Mouse (Mus musculus) common myeloid progenitor, adult 5-6 weeks (primary cell): ENCODE measurements around the gene Setmar. TPM values are rescaled to one million over a fixed set of nuclear protein-coding genes. Genes with fewer than 3 reads are reported as not detected.

Source experiments
- ATAC-seq: replicated peaks from 2 replicates; pipeline ENCODE4 v1.8.0; 2016; ENCODE audit warnings: low read depth, mild to moderate bottlenecking, moderate TSS enrichment, inconsistent platforms; ENCODE audit not compliant: poor library complexity, severe bottlenecking
- total RNA-seq: library from RNA; stranded (forward); fragments of 200-1000, 187-1606 nt; gene quantifications from 2 replicates; pipeline ENCODE4 v1.2.3, GENCODE M21; 2017

The Setmar gene
- 3.7 and 4.0 TPM in 2 replicates for total RNA-seq

DNA sequence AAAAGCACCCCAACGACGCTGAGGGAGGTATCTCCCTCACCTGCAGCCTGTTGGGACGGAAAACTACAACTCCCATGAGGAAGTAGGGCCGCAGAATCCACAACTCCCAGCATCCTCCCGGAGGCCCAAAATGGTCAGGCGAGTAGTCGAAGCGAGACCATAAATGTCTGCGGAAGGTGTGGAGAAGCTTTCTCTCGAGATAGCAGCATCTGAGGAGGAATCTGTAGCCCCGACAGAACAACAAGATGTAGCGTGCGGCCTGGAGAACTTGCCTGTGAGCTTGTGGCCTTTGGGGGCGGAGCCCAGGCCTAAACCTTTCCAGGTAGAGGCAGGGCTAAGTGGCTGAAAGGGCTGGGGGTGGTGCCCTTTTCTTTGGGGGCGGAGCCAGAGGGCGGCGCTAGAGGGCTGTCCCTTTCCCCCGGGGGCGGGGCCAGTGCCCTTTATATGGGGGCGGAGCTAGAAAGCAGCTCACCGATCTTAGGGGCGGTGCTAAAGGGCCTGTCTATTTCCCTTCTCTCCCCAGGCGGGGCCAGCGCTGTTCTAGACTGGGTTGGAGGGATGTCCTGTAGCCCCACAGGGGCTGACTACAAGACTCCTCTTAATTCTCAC lies at the start of gene Setmar:
Gene Setmar, plus strand, starts transcription at position 128 of the 609 bp plus-strand sequence.
- ATAC-seq: peak; percentile 93

DNA sequence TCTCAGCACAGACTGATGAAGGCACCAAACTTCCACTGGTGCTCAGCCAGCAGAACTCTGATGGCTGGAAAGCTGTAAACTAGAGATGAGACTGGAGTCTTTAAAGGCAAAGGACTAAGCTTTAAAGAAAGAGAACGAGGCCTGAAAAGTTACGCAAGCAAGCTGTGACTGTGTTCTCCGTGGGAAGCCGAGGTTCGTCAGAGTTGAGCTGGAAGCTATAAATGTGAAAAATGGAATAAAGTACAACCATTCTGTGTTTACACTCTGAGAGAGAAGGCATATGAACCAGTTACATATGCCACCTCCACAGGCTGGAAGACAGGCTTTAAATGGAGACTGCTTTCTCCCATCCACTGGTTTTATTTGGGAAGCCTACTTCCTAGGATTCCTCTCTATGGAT lies 43.2 kb upstream of the Setmar start:
- no peak for ATAC-seq

GRCm38 (mm10) chr6:108055041-108055440 lies 9.8 kb upstream of the Setmar start:
- ATAC-seq: peak; percentile 91

DNA sequence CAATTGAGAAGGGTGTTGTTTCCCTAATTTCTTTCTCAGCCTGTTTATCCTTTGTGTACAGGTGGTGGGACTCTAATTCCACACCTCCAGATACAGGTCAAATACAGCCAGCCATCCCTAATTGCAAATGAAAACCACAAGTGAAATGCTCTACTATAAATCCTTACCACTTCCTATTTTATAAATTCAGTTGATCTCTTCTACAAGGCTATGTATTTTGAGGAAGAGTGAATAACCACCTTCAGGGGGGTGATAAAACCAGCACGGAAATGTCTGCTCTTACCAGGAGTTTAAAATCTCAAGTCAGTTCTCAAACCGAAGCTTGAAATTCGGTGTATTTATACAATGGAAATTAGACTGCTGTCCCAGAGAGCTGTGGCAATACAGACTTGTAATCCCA lies 8.9 kb upstream of the Setmar start:
- ATAC-seq: peak; percentile 90

- ATAC-seq: no peak
Measured at GRCm38 (mm10) chr6:108057353-108057752, 7.5 kb upstream of the Setmar start.

DNA sequence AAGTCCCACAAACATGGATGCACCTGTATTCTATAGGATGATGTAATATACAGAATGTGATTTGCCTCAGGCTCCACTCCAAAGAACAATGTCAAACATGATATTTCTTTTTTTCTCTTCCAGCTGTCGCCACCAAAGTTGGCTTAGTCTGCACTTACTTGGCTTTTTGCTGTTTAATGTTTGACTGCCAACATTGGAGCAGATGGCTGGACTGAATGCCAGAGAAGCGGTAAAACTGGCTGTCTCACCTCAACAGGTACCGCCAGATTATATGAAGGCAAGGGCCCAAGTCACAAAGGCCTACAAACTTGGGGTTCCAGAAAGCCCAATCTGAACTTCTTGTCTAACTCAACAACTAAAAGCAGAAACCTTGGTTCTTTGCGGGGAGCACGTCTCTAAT lies 6.8 kb upstream of the Setmar start:
- ATAC-seq: no peak

DNA sequence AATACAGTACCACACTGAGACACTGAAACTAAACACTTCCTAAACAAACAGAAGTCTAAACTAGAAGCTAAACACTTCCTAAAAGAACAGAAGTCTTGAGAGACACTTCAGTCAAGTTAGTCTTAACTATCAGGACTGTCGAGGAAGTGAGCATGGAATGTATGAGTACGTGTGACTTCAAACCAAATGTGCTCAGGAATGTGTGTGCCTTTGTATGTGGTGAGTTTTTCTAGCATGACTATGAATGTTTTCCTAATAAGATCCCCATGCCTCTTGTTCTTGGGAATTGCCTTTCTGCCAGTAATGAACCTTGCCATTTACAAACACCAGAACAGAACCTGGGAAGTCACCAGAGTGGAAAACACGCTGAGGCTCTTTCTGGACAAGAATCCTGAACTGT lies 3.7 kb upstream of the Setmar start:
- ATAC-seq: no peak

GRCm38 (mm10) chr6:108065583-108065982 lies 738 bp downstream of the Setmar start:
- peak; percentile 57 for ATAC-seq

GRCm38 (mm10) chr6:108070947-108071346 lies 6.1 kb downstream of the Setmar start:
- no peak for ATAC-seq

DNA sequence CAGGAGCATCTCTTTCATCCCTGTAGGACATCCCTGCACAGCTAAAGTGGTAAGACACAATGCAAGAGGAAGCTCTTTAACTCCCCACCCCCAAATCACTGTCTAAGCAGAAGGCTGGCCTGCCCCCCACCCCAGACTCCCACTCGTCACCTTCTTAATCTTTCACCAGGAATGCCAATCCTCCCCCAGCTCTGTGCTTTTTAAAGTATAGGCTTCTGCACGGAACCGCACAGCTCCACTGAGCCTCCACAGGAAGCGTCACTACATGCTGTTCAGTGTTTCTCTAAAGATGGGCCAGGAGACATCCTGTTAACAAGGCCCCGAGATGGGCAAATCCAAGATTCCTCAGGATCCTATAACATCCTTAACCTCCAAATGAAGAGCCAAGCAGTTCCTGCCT lies 8.2 kb downstream of the Setmar start:
- ATAC-seq: no peak

DNA sequence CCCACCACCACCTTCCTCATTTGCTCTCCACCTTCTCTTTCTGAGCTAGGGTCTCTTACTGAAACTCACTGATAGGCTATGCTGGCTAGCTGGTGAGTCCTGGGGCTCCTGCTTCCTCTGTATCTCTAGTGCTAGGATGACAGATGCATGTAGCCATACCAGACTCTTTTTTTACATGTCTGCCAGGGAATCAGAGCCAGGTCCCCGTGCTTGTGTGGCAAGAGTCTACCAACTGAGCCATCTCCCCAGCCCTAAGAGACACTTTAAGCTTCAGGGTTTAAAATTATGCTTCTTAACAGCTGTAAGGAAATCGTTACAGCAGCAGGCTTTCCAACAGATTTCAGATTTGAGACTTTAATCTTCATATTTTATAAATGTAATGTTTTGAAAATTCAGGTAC lies 9.1 kb downstream of the Setmar start:
- ATAC-seq: no peak

DNA sequence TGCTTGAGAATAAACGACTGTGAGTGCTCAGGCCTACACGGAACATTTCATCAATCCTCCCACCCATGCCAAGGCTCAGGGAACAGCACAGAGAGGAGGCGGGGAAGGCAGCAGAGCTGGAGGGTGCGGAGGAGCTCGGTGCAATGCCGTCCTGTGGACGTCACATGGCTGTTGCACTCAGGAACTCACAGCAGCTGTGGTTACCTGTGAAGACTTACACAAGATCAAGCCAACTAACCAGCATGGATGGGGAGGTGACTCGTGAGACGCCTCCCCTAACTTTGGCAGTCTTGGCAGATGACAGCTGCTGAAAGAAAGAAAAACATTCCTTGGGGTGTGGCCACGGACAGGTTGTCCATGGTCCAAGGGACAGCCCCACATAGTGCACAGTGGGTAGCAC lies 9.8 kb downstream of the Setmar start:
- ATAC-seq: no peak

DNA sequence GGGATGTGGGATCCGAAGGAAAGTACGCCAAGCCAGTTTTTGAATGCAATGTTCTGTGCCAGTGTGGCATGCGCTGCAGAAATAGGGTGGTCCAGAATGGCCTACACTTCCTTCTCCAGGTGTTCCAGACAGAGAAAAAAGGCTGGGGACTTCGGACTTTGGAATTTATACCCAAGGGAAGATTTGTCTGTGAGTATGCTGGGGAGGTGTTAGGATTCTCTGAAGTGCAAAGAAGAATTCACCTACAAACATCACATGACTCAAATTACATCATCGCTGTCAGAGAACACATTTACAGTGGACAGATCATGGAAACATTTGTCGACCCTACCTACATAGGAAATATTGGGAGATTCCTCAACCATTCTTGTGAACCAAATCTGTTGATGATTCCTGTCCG lies 11.0 kb downstream of the Setmar start:
- no peak for ATAC-seq

GRCm38 (mm10) chr6:108091296-108091695 lies 26.5 kb downstream of the Setmar start:
- ATAC-seq: no peak

GRCm38 (mm10) chr6:108092646-108093045 lies 27.8 kb downstream of the Setmar start:
- no peak for ATAC-seq

GRCm38 (mm10) chr6:108093449-108093848 lies 28.6 kb downstream of the Setmar start:
- no peak for ATAC-seq

- ATAC-seq: no peak
Measured at GRCm38 (mm10) chr6:108095445-108095844, 30.6 kb downstream of the Setmar start.

DNA sequence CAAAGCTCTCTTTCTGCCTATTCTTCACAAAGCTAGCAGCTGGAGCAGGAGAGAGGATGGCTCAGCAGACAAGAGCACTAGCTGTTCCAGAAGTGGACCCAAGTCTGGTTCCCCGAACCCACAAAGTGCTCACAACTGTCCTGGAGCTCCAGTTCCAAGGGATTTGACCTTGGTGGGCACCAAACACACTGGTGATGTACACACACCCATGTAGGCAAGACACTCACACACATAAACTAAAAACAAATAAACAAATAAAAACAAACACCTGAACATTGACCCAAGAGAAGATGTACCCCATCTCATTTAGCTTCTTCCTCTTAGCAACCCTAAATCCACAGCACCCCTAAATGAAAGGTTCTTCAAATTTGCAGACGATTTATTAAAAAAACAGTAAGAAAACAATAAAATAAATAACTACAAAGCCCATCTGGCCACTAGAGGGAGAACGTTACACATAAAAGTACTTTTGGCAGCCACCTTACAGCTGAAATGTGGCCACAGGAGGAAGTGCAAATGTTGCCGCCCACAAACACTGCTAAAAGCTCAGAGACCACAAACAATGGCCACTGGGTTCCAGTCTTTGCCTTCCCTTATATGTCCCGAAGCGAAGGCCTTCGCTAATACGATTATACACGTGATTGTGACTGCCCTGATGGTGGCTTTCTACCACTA lies 33.5 kb downstream of the Setmar start:
- ATAC-seq: peak; percentile 100

- no peak for ATAC-seq
Measured at GRCm38 (mm10) chr6:108098846-108099217, 34.0 kb downstream of the Setmar start.

DNA sequence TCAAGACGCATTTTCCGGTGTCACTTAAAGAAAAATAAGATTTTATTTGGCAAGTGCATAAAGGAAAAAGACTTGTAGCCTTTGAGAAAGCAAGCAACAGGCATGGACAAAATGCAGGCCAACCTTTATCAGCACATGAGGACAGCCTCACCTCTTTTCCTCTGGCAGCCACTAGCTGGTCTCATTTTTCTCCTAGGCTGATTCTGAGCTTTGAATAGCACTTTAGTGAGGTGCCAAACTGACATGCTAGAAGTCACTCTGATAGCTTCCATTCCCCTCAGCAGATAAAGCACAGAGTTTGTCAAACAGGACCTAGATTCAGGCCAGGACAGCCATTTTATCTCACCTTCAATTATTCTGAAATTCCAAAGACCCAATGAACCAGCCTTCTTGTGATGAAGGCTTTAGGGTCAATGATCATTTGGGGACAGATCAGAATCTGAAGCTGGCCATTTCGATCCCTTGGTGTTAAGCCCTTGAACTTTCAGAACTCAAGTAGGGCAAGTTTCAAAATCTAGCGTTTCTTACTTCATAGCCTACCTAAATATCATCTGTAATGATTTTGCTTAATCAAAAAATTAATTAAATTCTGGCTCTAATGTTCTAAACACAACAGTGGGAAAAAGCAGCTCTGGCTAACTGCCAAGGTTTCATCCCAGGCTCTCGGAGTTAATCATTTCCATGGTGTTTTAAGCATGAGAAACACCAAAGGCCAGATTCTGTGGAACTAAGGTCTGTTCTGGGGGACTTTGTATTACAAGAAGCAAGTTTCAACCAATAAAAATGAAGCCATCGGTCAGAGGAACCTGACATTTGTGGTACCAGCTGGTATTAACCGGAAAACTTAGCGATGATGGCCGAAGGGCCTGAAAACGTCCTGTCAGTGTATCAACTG lies 37.3 kb downstream of the Setmar start:
- no peak for ATAC-seq

GRCm38 (mm10) chr6:108107376-108107775 lies 42.5 kb downstream of the Setmar start:
- ATAC-seq: no peak
